Mouse (Mus musculus) hindbrain, postnatal 0 days (tissue): ENCODE measurements around the gene Eya4. TPM values are rescaled to one million over a fixed set of nuclear protein-coding genes. Genes with fewer than 3 reads are reported as not detected.
A peak's percentile ranks its signal among the peaks of the same experiment; 100 is the strongest.

Experiments used
- ATAC-seq: fragments of 200-750 bp; cut with Nextera tagmentation; 2 replicates; pipeline ENCODE4 v1.8.0; 2017; ENCODE audit warnings: mild to moderate bottlenecking, moderate TSS enrichment, moderate library complexity
- DNase-seq: peaks from one replicate; pipeline ENCODE4 v3.0.0-alpha.2; 2015; ENCODE audit warnings: low spot score
- H3K27ac ChIP-seq: fragments of 300-500 bp; sonication (generic); 2 replicates; pipeline ENCODE4 v1.5.1; 2014; ENCODE audit warnings: mild to moderate bottlenecking
- H3K27me3 ChIP-seq: fragments of 300-500 bp; sonication (generic); 2 replicates; pipeline ENCODE4 v1.6.1; 2014; ENCODE audit warnings: low read length, mixed read lengths; ENCODE audit not compliant: insufficient read depth
- H3K36me3 ChIP-seq: fragments of 300-500 bp; sonication (generic); 2 replicates; pipeline ENCODE4 v1.6.1; 2014; ENCODE audit warnings: low read length, mixed read lengths; ENCODE audit not compliant: insufficient read depth
- H3K4me1 ChIP-seq: fragments of 300-500 bp; sonication (generic); 2 replicates; pipeline ENCODE4 v1.6.1; 2014; ENCODE audit warnings: antibody characterized with exemption, low read length, mixed read lengths; ENCODE audit not compliant: insufficient read depth
- H3K4me2 ChIP-seq: fragments of 300-500 bp; sonication (generic); 2 replicates; pipeline ENCODE4 v1.6.1; 2014; ENCODE audit warnings: low read depth, mild to moderate bottlenecking, low read length, moderate library complexity, mixed read lengths
- H3K4me3 ChIP-seq: fragments of 300-500 bp; sonication (generic); 2 replicates; pipeline ENCODE4 v1.5.1; 2014; ENCODE audit warnings: low read length
- H3K9ac ChIP-seq: fragments of 300-500 bp; sonication (generic); replicated peaks from 2 replicates; pipeline ENCODE4 v1.6.1; 2014; ENCODE audit warnings: mild to moderate bottlenecking, low read length, moderate library complexity, mixed read lengths
- H3K9me3 ChIP-seq: fragments of 300-500 bp; sonication (generic); 2 replicates; pipeline ENCODE4 v1.6.1; 2016; ENCODE audit warnings: low read length, mixed read lengths
- CTCF ChIP-seq: IDR thresholded peaks from 2 replicates; pipeline ENCODE4 v1.5.1; 2016; ENCODE audit warnings: antibody characterized with exemption, control low read depth, low read depth
- WGBS: fragments of 180-500 bp; shearing (Covaris S2); extraction: QIAGEN DNeasy Blood & Tissue Kit; methylation state at CpG from one replicate; pipeline ENCODE4 v1.1.7; 2014; 5-methylcytosine and 5-hydroxymethylcytosine counted together
- polyA plus RNA-seq: library from polyadenylated mRNA; unstranded; fragments of >200 nt; fragmentation: Nextera tagmentation; extraction: Ambion mirVana; gene quantifications from 2 replicates; pipeline ENCODE4 v1.2.1, GENCODE M21; 2015
- total RNA-seq: library from RNA; depleted of rRNA; stranded (reverse); fragments of >200 nt; gene quantifications from 2 replicates; pipeline ENCODE4 v1.2.3, GENCODE M21; 2014

The Eya4 gene
- total and polyA plus RNA-seq, 2 experiments from 2014 or later = 0.60 to 1.4 TPM

DNA sequence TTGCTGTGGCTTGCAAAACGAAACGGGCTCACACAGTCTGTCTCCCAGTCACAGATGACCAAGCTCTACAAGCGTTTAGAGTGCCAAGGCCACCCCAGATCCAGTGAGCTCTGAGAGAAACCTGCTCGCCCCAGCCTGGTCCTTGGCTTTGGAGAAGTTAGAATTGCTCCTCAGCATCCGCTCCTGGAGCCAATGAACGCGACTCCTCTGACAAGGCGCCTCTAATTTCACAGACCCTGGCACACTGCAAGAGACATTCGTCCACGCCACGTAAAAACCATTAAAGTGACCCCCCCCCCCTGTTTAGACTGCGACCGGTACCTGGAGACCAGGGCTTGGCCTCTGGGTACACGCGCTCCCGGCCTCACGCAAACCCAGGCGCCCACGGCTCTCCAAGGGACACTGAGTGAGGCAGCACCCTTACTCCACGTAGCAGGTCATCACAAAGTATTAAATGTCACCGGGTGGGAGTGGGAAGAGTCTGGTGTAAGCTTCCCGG, 1.6 kb downstream of the Eya4 start:
- H3K27ac ChIP-seq = no peak overlapping the region
- H3K4me3 ChIP-seq = peak overlapping the region; percentile 67
- TF ChIP-seq CTCF = no peak
- H3K9ac ChIP-seq = peak overlapping the region; percentile 53; the same call in 1 of the 2 replicates
- ATAC-seq = peak; percentile 50; the same call in 1 of the 2 replicates
- DNase-seq = peak; percentile 20
- H3K4me2 ChIP-seq = peak overlapping the region; percentile 96
- H3K9me3 ChIP-seq = no peaks in the 10 kb centered on the region
- peaks cover 16% of the 10 kb centered on the region; the same call in 1 of the 2 replicates for H3K27me3 ChIP-seq
- H3K4me1 ChIP-seq = peaks cover 13% of the 10 kb centered on the region; the same call in 1 of the 2 replicates
- no peaks in the 10 kb centered on the region for H3K36me3 ChIP-seq
- WGBS = 2% methylated on average over 22 of the region's 22 CpGs

DNA sequence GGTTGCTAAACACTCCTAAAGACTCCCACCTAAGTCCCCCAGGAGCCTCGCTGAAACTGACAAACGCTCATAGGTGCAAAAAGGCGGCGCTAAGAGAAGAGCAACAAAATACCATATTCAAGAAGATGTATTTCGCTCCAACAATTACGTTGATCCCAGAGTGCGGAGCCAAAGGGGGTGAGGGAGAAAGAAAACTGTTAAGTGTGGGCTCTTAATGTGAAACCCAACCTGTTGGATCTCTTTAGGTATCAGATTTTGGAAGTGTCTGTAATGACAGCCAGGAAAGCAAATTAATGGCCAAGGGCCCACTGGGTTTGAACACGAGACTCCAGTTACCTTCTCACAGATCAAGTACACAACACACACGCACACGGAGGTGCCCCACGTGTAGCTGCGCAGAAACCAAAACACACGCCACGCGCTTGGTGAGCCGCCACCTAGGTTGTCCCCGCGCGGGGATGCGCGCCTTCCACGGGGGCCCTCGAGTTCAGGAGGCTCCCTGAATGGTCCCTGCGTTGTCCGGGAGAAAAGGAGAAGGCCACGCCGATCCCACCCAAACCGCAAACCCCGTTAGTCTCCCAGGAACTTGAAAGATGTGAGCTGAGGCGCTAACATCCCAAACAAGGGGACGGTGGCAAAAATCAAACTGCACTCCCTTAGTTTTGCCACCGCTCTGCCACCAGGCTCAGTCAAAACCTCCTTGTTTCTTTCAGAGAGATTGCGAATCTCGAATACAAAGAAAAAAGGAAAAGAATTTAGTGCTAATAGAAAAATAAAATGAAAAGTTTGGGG, 2.3 kb downstream of the Eya4 start:
- no peak for TF ChIP-seq CTCF
- Histone ChIP-seq H3K4me1 (peaks cover 13% of the 10 kb centered on the region; the same call in 1 of the 2 replicates), H3K36me3 (no peaks in the 10 kb centered on the region), H3K9me3 (no peaks in the 10 kb centered on the region), H3K27ac (no peak overlapping the region), H3K9ac (no peak overlapping the region), H3K4me2 (peak overlapping the region; percentile 96), H3K4me3 (peak overlapping the region; percentile 67), H3K27me3 (peaks cover 16% of the 10 kb centered on the region; the same call in 1 of the 2 replicates)
- 4% methylated on average over 34 of the region's 34 CpGs for WGBS
- no peak for DNase-seq
- no peak for ATAC-seq

DNA sequence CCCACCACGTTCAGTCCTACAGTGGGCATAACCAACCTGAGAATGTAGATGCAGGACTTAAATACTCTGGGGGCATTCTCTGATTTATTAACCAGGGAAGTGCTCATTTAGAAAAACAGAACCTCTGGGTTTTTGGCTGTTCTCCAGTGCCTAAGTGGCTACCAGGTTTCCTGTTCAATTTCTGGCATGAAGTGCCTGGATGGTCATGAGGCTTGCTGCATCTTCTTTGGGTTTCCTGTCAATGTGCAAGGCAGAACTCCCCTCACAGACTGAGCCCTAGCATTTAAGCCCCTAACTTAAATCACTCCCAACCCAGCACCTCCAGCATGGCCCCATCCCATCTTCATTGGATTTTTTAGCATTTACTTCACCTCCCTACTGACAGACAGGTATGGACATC, 13.3 kb downstream of the Eya4 start:
- TF ChIP-seq CTCF = no peak
- Histone ChIP-seq H3K27me3 (no peaks in the 10 kb centered on the region), H3K36me3 (no peaks in the 10 kb centered on the region), H3K9ac (no peak overlapping the region), H3K4me1 (no peaks in the 10 kb centered on the region), H3K4me2 (no peak overlapping the region), H3K9me3 (no peaks in the 10 kb centered on the region), H3K4me3 (no peak overlapping the region), H3K27ac (no peak overlapping the region)
- no peak for ATAC-seq
- 79% methylated on average over 1 of the region's 1 CpGs for WGBS
- no peak for DNase-seq

DNA sequence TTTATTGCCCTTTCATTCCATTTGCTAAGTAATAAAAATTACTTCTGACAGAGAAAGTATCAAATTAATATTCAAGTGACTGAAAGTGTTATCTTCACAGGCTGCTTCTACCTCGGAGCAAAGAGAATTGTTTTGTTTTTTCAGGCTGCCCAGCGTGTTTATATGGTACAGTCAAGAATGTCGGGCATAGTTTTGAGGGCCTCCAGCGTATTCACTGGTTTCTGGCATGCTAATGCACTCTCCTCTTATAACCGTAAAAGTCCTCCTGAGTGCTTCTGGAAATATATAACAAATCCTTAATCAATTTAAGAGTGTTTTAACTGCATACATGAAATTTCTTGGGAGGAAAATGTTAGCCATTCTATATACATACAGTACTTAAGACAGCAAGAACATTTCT, 17.8 kb downstream of the Eya4 start:
- no peak overlapping the region for H3K4me3 ChIP-seq
- WGBS = 70% methylated on average over 5 of the region's 5 CpGs
- no peaks in the 10 kb centered on the region for H3K36me3 ChIP-seq
- H3K27me3 ChIP-seq = no peaks in the 10 kb centered on the region
- H3K4me2 ChIP-seq = no peak overlapping the region
- DNase-seq (no peak), ATAC-seq (no peak)
- no peak overlapping the region for H3K27ac ChIP-seq
- no peaks in the 10 kb centered on the region for H3K4me1 ChIP-seq
- TF ChIP-seq CTCF = no peak
- no peak overlapping the region for H3K9ac ChIP-seq
- no peaks in the 10 kb centered on the region for H3K9me3 ChIP-seq

DNA sequence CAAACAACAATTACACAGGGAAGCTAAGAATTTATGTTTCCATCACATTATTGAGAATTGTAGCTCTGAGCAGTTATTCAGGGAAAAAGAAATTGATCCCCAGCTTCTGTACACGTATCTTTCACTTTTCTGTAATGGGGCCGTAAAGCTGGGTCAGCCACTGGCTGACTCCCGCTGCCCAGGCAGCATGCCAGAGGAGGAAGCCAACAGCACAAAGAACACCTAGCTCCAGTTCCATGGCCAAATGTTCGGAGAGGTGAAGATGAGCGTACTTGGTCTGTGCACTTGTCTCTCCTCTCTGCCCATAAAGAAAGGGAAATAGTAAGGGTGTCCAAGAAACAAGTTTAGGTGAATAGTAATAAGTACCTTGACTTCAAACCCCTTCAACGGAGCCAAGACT, 22.9 kb downstream of the Eya4 start:
- Histone ChIP-seq H3K4me2 (no peak overlapping the region), H3K36me3 (no peaks in the 10 kb centered on the region), H3K9me3 (no peaks in the 10 kb centered on the region), H3K27me3 (no peaks in the 10 kb centered on the region), H3K9ac (no peak overlapping the region), H3K4me3 (no peak overlapping the region), H3K4me1 (no peaks in the 10 kb centered on the region), H3K27ac (no peak overlapping the region)
- DNase-seq (no peak), ATAC-seq (no peak)
- no peak for TF ChIP-seq CTCF
- WGBS = 89% methylated on average over 6 of the region's 6 CpGs

DNA sequence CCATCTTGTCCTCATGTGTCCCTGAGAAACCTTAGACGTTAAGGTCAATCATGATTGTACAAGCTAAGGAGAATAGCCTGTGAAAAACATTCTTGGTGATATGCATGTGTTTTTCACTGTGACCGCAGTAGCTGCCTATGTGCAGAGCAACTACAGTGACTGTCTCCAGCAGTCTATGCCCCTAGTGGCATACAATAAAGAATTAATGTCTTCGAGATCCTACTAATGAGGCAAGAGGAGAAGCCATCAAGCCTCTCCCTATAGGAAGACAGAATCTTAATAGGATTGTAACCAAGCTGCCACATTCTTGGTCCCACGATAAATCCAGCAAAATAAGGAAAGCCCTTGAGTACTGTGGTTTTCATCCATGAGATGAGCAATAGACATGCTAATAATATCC, 28.3 kb downstream of the Eya4 start:
- WGBS = 70% methylated on average over 4 of the region's 4 CpGs
- no peak for TF ChIP-seq CTCF

DNA sequence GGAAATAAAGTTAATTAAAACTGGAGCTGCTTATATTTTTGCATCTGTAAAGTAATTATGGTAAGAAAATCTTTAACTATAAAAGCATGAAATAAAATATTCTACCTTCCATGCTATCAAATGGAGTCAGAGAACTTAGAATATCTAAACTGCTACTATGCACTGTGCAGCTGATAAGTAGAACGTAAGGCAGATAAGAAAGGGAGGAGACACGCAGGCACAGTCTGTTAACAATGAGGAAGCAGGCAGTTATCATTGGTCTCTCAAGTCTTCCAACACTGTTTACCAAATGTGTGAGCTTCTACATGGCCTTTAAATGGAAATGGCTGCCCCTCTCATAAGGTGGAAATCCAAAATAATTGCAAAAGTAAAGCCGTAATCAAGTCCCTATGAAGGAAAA, 55.0 kb downstream of the Eya4 start:
- Histone ChIP-seq H3K4me2 (no peak overlapping the region), H3K36me3 (no peaks in the 10 kb centered on the region), H3K27ac (no peak overlapping the region), H3K4me3 (no peak overlapping the region), H3K27me3 (no peaks in the 10 kb centered on the region), H3K4me1 (no peaks in the 10 kb centered on the region), H3K9ac (no peak overlapping the region), H3K9me3 (no peaks in the 10 kb centered on the region)
- TF ChIP-seq CTCF = no peak
- DNase-seq (no peak), ATAC-seq (no peak)
- 91% methylated on average over 3 of the region's 3 CpGs for WGBS

More for the DNA sequence above, 28.3 kb downstream of the Eya4 start:
- H3K36me3 ChIP-seq = no peaks in the 10 kb centered on the region
- no peak overlapping the region for H3K9ac ChIP-seq
- H3K4me3 ChIP-seq = no peak overlapping the region
- ATAC-seq (0 out of 2 replicates have a peak, but pooled peaks have one; percentile 38), DNase-seq (no peak)
- no peak overlapping the region for H3K27ac ChIP-seq
- H3K4me2 ChIP-seq = no peak overlapping the region
- H3K4me1 ChIP-seq = no peaks in the 10 kb centered on the region
- no peaks in the 10 kb centered on the region for H3K9me3 ChIP-seq
- no peaks in the 10 kb centered on the region for H3K27me3 ChIP-seq
